Mouse (Mus musculus) CH12.LX (cell line): ENCODE results near the gene Csnk2a2. TPM values are rescaled to one million over a fixed set of nuclear protein-coding genes. Genes with fewer than 3 reads are reported as not detected.

Experiments
- DNase-seq: peaks from one replicate; pipeline ENCODE4 v3.0.0-alpha.2; 2013; ENCODE audit errors: extremely low read depth
- H3K27ac ChIP-seq: 2 replicates; pipeline ENCODE4 v1.5.1; 2012; ENCODE audit warnings: low read depth, mild to moderate bottlenecking, control low read depth, moderate library complexity; ENCODE audit not compliant: insufficient read depth
- H3K27me3 ChIP-seq: replicated peaks from 2 replicates; pipeline ENCODE3; 2012; ENCODE audit warnings: inconsistent platforms
- H3K36me3 ChIP-seq, 2 experiments: replicated peaks in 1 of 2; 2 replicates each; pipeline versions ENCODE3 to v1.6.1; 2012; ENCODE audit warnings: inconsistent platforms in 1 of 2, low read length in 1 of 2, mild to moderate bottlenecking in 1 of 2, mixed read lengths in 1 of 2, moderate library complexity in 1 of 2; ENCODE audit not compliant: control insufficient read depth in 1 of 2, insufficient read depth in 1 of 2
- H3K4me1 ChIP-seq, 2 experiments: 2 replicates each; pipeline ENCODE4 v1.6.1; 2012; ENCODE audit warnings: inconsistent platforms in 1 of 2, moderate library complexity in 1 of 2; ENCODE audit not compliant: insufficient read depth in 2 of 2, control insufficient read depth in 1 of 2
- H3K4me2 ChIP-seq: 2 replicates; pipeline ENCODE4 v1.6.1; 2012; ENCODE audit warnings: low read depth, mild to moderate bottlenecking, control low read depth; ENCODE audit not compliant: poor library complexity, insufficient read depth, severe bottlenecking
- H3K4me3 ChIP-seq, 3 experiments: fragments of 150-350 bp in 1 of 3; sonication (generic) in 1 of 3; replicated peaks in 1 of 3; 2 replicates each; pipeline versions ENCODE3 to v1.5.1; 2011 to 2012; ENCODE audit warnings: low read depth in 2 of 3, low read length in 2 of 3, mild to moderate bottlenecking in 2 of 3, moderate library complexity in 2 of 3, control low read depth in 1 of 3, improper control_type of control experiment in 1 of 3, inconsistent platforms in 1 of 3, mixed read lengths in 1 of 3; ENCODE audit not compliant: poor library complexity in 1 of 3
- H3K79me2 ChIP-seq: replicated peaks from 2 replicates; pipeline ENCODE4 v1.6.1; 2012; ENCODE audit warnings: mild to moderate bottlenecking, moderate library complexity; ENCODE audit not compliant: control insufficient read depth, poor library complexity, insufficient read depth, severe bottlenecking; ENCODE audit errors: extremely low read depth
- H3K9ac ChIP-seq: 2 replicates; pipeline ENCODE4 v1.6.1; 2012; ENCODE audit warnings: low read depth, mild to moderate bottlenecking, control low read depth, moderate library complexity; ENCODE audit not compliant: insufficient read depth
- H3K9me3 ChIP-seq: replicated peaks from 2 replicates; pipeline ENCODE3; 2012; ENCODE audit warnings: low read length, inconsistent platforms, mixed read lengths
- CTCF ChIP-seq, 2 experiments: IDR thresholded peaks in 1 of 2; conservative IDR thresholded peaks in 1 of 2; 2 replicates each; pipeline ENCODE4 v1.5.1; 2011 to 2012; ENCODE audit warnings: low read depth in 2 of 2, low read length in 2 of 2, improper control_type of control experiment in 1 of 2, inconsistent platforms in 1 of 2, mild to moderate bottlenecking in 1 of 2, moderate library complexity in 1 of 2
- ELF1 ChIP-seq: IDR thresholded peaks from 2 replicates; pipeline ENCODE4 v1.6.1; 2014; ENCODE audit warnings: low read depth, mild to moderate bottlenecking, inconsistent platforms, low read length, improper control_type of control experiment
- EP300 ChIP-seq: IDR thresholded peaks from 2 replicates; pipeline ENCODE4 v1.6.1; 2011; ENCODE audit warnings: low read length, improper control_type of control experiment
- ETS1 ChIP-seq: conservative IDR thresholded peaks from 2 replicates; pipeline ENCODE4 v1.6.1; 2012; ENCODE audit warnings: low read depth, mild to moderate bottlenecking, inconsistent platforms, low read length, improper control_type of control experiment, moderate library complexity
- HCFC1 ChIP-seq: IDR thresholded peaks from 2 replicates; pipeline ENCODE4 v1.6.1; 2012; ENCODE audit warnings: low read depth, mild to moderate bottlenecking, inconsistent platforms, low read length, improper control_type of control experiment
- IRF4 ChIP-seq: IDR thresholded peaks from 2 replicates; pipeline ENCODE4 v1.6.1; 2014; ENCODE audit warnings: low read depth, mild to moderate bottlenecking, inconsistent platforms, low read length, improper control_type of control experiment
- JUN ChIP-seq: IDR thresholded peaks from 2 replicates; pipeline ENCODE4 v1.6.1; 2011; ENCODE audit warnings: low read depth, mild to moderate bottlenecking, low read length, improper control_type of control experiment, moderate library complexity; ENCODE audit not compliant: insufficient read depth
- JUND ChIP-seq: conservative IDR thresholded peaks from 2 replicates; pipeline ENCODE4 v1.6.1; 2011; ENCODE audit warnings: low read depth, low read length, improper control_type of control experiment
- MAFK ChIP-seq: IDR thresholded peaks from 2 replicates; pipeline ENCODE4 v1.6.1; 2011; ENCODE audit warnings: low read length, improper control_type of control experiment; ENCODE audit not compliant: insufficient replicate concordance
- MAX ChIP-seq: IDR thresholded peaks from 2 replicates; pipeline ENCODE4 v1.6.1; 2011; ENCODE audit warnings: low read length, improper control_type of control experiment
- MEF2A ChIP-seq: IDR thresholded peaks from 2 replicates; pipeline ENCODE4 v1.6.1; 2014; ENCODE audit warnings: low read depth, mild to moderate bottlenecking, inconsistent platforms, low read length, improper control_type of control experiment, borderline replicate concordance
- MXI1 ChIP-seq: IDR thresholded peaks from 2 replicates; pipeline ENCODE4 v1.6.1; 2011; ENCODE audit warnings: mild to moderate bottlenecking, low read depth, low read length, improper control_type of control experiment
- MYC ChIP-seq: IDR thresholded peaks from 2 replicates; pipeline ENCODE4 v1.6.1; 2011; ENCODE audit warnings: low read depth, mild to moderate bottlenecking, improper control_type of control experiment, low read length
- NELFE ChIP-seq: IDR thresholded peaks from 2 replicates; pipeline ENCODE4 v1.6.1; 2011; ENCODE audit warnings: low read depth, low read length, improper control_type of control experiment
- PAX5 ChIP-seq: IDR thresholded peaks from 2 replicates; pipeline ENCODE4 v1.6.1; 2012; ENCODE audit warnings: low read length, inconsistent platforms, mixed read lengths
- POLR2A ChIP-seq: IDR thresholded peaks from 2 replicates; pipeline ENCODE4 v1.6.1; 2011; ENCODE audit warnings: low read depth, mild to moderate bottlenecking, improper control_type of control experiment, low read length
- RAD21 ChIP-seq: IDR thresholded peaks from 2 replicates; pipeline ENCODE4 v1.6.1; 2011; ENCODE audit warnings: low read depth, mild to moderate bottlenecking, low read length, improper control_type of control experiment, moderate library complexity
- RCOR1 ChIP-seq: conservative IDR thresholded peaks from 2 replicates; pipeline ENCODE4 v1.6.1; 2012; ENCODE audit warnings: low read depth, mild to moderate bottlenecking, inconsistent platforms, low read length, improper control_type of control experiment
- SIN3A ChIP-seq: IDR thresholded peaks from 2 replicates; pipeline ENCODE4 v1.6.1; 2012; ENCODE audit warnings: low read length, improper control_type of control experiment, inconsistent platforms
- SMC3 ChIP-seq: IDR thresholded peaks from 2 replicates; pipeline ENCODE4 v1.6.1; 2011; ENCODE audit warnings: low read depth, low read length, improper control_type of control experiment
- TBP ChIP-seq: conservative IDR thresholded peaks from 2 replicates; pipeline ENCODE4 v1.6.1; 2011; ENCODE audit warnings: low read depth, low read length, improper control_type of control experiment
- UBTF ChIP-seq: IDR thresholded peaks from 2 replicates; pipeline ENCODE4 v1.6.1; 2012; ENCODE audit warnings: low read depth, mild to moderate bottlenecking, inconsistent platforms, low read length, improper control_type of control experiment, moderate library complexity
- ZC3H11A ChIP-seq: IDR thresholded peaks from 2 replicates; pipeline ENCODE4 v1.6.1; 2012; ENCODE audit warnings: low read depth, mild to moderate bottlenecking, inconsistent platforms, low read length, improper control_type of control experiment
- ZKSCAN1 ChIP-seq: IDR thresholded peaks from 2 replicates; pipeline ENCODE4 v1.6.1; 2012; ENCODE audit warnings: low read depth, inconsistent platforms, low read length, improper control_type of control experiment, borderline replicate concordance
- ZMIZ1 ChIP-seq: IDR thresholded peaks from 2 replicates; pipeline ENCODE4 v1.6.1; 2012; ENCODE audit warnings: low read depth, mild to moderate bottlenecking, inconsistent platforms, low read length, improper control_type of control experiment
- dilution Hi-C: fragments of 300-500 bp; cut with MboI; formaldehyde crosslinking; loops from 2 replicates; pipeline ENCODE4 v1.14.3; 2020; ENCODE audit warnings: low sequenced_read_pairs; ENCODE audit not compliant: extremely low pct_unique_long_range_greater_than_20kb, extremely low pct_ligation_motif_present
- in situ Hi-C: fragments of 300-500 bp; cut with MboI; formaldehyde crosslinking; loops from 3 replicates; pipeline ENCODE4 v1.14.3; 2019; ENCODE audit warnings: low sequenced_read_pairs, low pct_ligation_motif_present, low pct_unique_long_range_greater_than_20kb, mixed read lengths
- polyA plus RNA-seq: library from polyadenylated mRNA; unstranded; fragments of >175 nt; gene quantifications from 2 replicates; pipeline ENCODE4 v1.2.1, GENCODE M21; 2012; ENCODE audit warnings: low read depth; ENCODE audit not compliant: insufficient read length
- total RNA-seq, 2 experiments: library from RNA; depleted of rRNA; stranded (reverse); fragments of 300-350 nt in 1 of 2; fragments of >200 nt in 1 of 2; gene quantifications; 2 replicates each; pipeline ENCODE4 v1.2.3; 2012 to 2014

The Csnk2a2 gene
- total and polyA plus RNA-seq, 3 experiments: 32.1 to 126 (median 51.7) TPM

DNA sequence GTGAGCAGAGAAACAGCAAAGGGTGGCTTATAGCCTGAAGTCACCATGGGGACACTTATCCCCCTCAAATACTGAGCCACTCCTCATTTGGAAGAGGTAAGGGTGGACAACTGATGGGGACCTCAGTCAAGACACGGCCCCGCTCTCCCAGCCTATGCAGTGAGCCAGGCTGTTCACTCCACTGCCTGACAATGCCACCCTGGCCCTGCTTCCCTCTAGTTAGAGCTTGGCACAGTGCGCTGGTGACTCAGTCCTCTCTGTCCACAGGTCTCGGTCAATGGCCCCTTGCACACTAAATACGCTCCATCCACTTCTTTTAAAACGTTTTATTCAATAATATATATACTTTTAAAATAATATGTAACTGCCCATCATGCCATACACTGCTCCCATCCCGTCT is 42.2 kb downstream of the Csnk2a2 start:
- in situ Hi-C loops: no loop called here
- H3K27ac ChIP-seq: no peak overlapping the region
- no peaks in the 10 kb centered on the region for H3K9me3 ChIP-seq
- no peaks in the 10 kb centered on the region for H3K27me3 ChIP-seq
- H3K4me3 ChIP-seq: no peak overlapping the region
- dilution Hi-C loops: no loop called here
- no peak overlapping the region for H3K9ac ChIP-seq
- peaks cover 0 to 6% of the 10 kb centered on the region in 2 experiments; a peak in 1 of 4 replicates for H3K4me1 ChIP-seq
- H3K4me2 ChIP-seq: no peak overlapping the region
- DNase-seq: no peak
- no peaks in the 10 kb centered on the region for H3K79me2 ChIP-seq
- TF ChIP-seq HCFC1 (no peak), SIN3A (no peak), IRF4 (no peak), MAFK (no peak), ZKSCAN1 (no peak), JUND (no peak), CTCF (conservative IDR thresholded peaks at IDR 0.05 in 1 of 2, IDR thresholded peaks at IDR 0.05 in 1 of 2; ENCODE audit: low read depth in 2 of 2, low read length in 2 of 2) (no peak), RAD21 (no peak), ELF1 (no peak), EP300 (no peak), MAX (no peak), UBTF (no peak), ZC3H11A (no peak), JUN (no peak), MXI1 (no peak), MEF2A (no peak), ETS1 (no peak), TBP (no peak), SMC3 (no peak)
- H3K36me3 ChIP-seq: peaks cover 29 to 63% of the 10 kb centered on the region in 2 experiments

DNA sequence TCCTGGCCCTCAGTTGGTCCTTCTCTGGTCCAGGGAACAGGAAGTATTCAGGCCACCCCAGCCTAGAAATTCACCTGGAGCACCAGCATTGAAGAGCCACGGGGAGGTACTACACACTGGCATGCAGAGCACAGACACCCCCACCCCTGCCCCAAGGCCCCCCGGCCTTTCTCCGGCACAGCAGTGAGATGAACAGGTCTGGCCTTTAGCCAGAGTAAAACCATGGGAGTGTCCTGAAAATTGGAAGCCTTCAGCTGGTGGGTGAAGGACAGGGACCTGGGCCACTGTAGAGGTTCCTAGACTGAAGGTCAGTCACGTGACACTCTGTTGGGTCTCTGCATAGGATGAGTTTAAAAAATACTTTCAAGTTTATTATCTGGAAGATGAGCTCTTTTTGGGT is 44.8 kb downstream of the Csnk2a2 start:
- Histone ChIP-seq H3K9ac (no peak overlapping the region), H3K79me2 (no peaks in the 10 kb centered on the region), H3K36me3 (peaks cover 16 to 40% of the 10 kb centered on the region in 2 experiments), H3K27me3 (no peaks in the 10 kb centered on the region), H3K4me2 (no peak overlapping the region), H3K4me1 (peaks cover 4 to 26% of the 10 kb centered on the region in 2 experiments; a peak in 2 of 4 replicates), H3K27ac (no peak overlapping the region), H3K9me3 (no peaks in the 10 kb centered on the region), H3K4me3 (no peak overlapping the region)
- DNase-seq: no peak
- dilution Hi-C loops (no loop called here), in situ Hi-C loops (no loop called here)
- TF ChIP-seq TBP: no peak
- no peak for TF ChIP-seq POLR2A
- TF ChIP-seq UBTF: no peak
- no peak for TF ChIP-seq ZMIZ1
- TF ChIP-seq IRF4: no peak
- TF ChIP-seq MYC: no peak
- no peak for TF ChIP-seq JUND
- no peak for TF ChIP-seq NELFE
- no peak for TF ChIP-seq EP300
- no peak for TF ChIP-seq ELF1
- no peak for TF ChIP-seq RCOR1
- TF ChIP-seq PAX5: no peak
